Mouse (Mus musculus): Measurements from ENCODE around the gene Gnpnat1.

DNA sequence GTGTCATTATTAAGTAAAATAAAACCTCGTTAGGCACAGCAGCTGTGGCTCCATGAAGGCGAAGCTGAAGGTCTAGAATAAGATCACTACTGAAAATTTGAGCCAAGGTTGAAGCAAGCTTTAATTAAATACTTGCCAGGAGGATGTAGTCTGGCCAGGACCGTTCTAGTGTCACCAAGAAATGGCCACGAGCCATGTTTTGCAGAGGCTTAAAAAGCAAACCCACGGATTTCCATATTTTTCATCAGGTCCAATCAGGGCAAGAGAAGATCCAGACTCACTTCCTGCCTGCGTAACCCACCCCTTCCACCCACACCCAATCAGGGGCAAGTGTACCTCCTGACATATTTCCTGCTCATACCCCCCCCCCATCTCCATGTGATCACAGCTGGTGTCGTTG, 1.1 kb downstream of the Gnpnat1 start:
- TF ChIP-seq CTCF (IDR thresholded peaks at IDR 0.05; ENCODE audit: borderline replicate concordance, insufficient read depth, low read depth, low read length) (no peak), POLR2A (IDR thresholded peaks at IDR 0.05; ENCODE audit: borderline replicate concordance, insufficient read depth, low read length) (no peak)
